ENCODE assay signal across 1 mouse cellular context in the genomic region with DNA sequence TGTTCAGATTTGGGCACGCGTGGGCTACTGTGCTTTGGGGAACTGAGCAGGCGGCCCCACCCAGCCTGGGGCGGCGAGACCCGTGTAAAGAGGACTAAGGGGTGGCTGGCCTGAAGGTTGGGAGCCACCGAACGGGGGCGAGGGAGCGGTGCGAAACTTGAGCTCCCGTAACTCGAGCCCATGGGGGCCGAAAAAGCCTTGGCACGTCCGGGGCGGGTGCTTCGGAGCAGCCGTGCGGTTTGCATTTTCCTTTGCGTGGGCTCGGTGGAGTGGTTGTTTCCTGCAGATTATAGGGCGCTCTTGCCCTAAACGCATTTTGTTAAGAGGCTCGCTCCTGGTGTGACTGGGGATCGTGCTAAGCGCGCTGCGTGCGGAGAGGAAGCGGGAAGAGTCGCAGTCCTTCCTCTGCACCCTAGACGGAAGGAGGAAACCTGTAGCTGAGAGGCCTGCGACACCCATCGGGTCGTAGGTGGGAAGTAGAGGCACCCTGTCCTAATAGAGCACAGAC.
TF ChIP-seq lines count a peak whose summit lies in the region.

No protein-coding gene starts in this region.

TF ChIP-seq in ES-E14, 5 proteins besides CTCF, POLR2A, EP300 and RAD21:
- no peak for TF ChIP-seq ZC3H11A (IDR thresholded peaks at IDR 0.05; ENCODE audit: borderline replicate concordance, low read depth, low read length)
- TF ChIP-seq CHD2 (IDR thresholded peaks at IDR 0.05; ENCODE audit: low read depth, low read length): no peak
- no peak for TF ChIP-seq ZNF384 (IDR thresholded peaks at IDR 0.05; ENCODE audit: low read depth, low read length)
- TF ChIP-seq HCFC1 (IDR thresholded peaks at IDR 0.05; ENCODE audit: borderline replicate concordance, insufficient read depth, low read length): no peak
- TF ChIP-seq MAFK (IDR thresholded peaks at IDR 0.05; ENCODE audit: insufficient read depth, low read depth, low read length): no peak
